Mouse (Mus musculus) spleen, postnatal 10 days (tissue): ENCODE data around the gene Klhl10.

ENCODE experiments used
- DNase-seq, 2 experiments: peaks; one replicate each; pipeline ENCODE4 v3.0.0; 2021 to 2022; ENCODE audit warnings: low spot score in 2 of 2

Gene Klhl10

GRCm38 (mm10) chr11:100457711-100458110, 16.0 kb downstream of the Klhl10 start:
- DNase-seq: no peak

DNA sequence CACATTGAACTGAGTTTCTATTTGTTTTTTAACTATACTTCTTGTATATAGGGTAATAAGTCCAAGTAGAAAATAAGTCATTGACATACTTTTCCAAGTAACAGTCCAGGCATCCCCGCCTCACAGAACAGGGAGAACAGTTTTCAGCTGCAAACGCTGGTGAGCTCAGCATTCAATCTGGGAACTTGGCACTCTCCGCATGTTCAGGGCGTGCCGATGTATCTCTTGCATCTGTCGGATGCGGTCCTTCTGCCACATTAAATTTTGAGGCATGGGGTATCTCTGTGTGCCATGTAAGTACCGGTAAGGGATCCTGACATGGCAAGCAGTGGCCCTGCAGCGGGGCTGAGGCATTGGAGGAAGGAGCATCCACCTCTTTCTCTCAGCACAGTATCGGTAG, 21.0 kb downstream of the Klhl10 start:
- DNase-seq: no peak

DNA sequence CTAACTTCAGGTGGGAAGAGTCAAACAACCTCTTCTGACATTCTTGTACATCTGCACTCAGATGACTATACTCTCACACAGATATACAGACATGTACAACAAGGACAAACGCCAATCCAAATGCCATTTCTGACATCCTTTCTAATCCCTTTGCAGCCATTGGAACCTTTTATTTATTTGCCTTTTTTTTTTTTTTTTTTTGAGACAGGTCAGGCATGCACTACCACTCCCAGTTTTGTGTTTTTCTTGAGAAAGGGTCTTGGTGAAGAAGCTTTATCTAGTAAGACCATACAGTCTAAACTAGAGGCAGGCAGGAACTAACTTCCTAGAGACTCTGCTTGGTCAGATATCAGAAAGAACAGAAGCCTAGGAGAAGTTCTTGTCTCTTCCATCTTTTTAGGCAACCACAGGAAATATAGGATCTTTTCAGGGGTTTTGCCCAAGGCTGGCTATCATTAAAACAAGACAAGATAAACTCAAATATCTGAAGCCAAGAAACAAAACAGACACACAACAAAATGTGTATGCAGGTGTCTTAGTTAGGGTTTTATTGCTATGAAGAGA, 23.6 kb downstream of the Klhl10 start:
- DNase-seq: no peak

GRCm38 (mm10) chr11:100465833-100466232, 24.1 kb downstream of the Klhl10 start:
- DNase-seq: no peak

GRCm38 (mm10) chr11:100471352-100472196, 29.9 kb downstream of the Klhl10 start:
- DNase-seq: no peak

DNA sequence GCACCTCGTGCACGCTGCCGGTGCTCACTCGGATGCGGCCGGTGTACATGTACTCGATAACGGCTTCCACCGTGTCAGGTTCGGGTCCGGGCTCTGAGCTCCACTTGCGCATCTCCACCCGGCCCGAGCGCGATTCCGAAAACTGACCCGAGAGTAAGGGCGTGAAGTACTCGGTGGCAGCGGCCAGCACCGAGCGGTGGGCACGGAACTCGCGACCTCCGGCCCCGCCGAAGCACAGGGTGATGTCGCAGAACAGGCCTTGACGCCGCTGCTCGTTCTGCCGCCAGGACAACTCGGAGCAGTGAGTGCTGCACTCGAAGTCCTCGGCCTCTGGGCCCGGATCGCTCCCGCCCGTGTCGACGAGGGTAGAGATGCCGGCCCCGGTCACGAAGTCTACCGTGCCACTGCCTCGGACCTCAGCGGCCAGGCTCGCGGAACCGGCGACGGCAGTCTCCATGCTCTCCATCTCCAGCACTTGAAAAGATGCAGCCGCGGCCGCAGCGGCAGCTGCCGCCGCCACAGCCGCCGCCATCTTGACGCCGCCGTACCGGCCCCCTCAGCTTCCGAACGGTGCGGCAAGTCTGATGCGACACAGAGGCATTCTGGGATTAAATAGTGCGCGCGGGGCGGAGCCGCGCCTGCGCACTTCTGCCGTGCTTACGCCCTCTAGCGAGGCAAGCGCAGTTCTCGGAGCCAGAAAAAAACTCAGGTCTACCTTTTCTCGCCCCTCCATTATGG, 30.6 kb downstream of the Klhl10 start, which contains the start of gene Klhl11:
Gene Klhl11, minus strand, starts transcription at position 545 of the 738 bp plus-strand sequence.
- DNase-seq: peak; percentile 88 to 91

DNA sequence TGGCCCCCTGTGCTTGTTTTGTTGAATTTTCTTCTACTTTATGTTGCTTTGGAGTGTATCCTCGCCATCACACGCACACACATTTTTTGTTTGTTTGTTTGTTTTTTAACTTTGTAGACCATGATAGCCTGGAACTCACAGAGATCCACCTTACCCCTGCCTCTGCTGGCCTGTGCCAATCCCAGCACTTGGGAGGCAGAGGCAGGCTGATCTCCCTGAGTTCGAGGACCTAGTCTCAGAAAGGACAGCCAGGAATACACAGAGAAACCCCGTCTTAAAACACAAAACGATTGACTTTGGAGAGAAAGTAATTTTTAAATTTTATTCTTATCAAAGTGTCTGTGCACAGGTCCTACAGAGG, 31.2 kb downstream of the Klhl10 start:
- no peak for DNase-seq

DNA sequence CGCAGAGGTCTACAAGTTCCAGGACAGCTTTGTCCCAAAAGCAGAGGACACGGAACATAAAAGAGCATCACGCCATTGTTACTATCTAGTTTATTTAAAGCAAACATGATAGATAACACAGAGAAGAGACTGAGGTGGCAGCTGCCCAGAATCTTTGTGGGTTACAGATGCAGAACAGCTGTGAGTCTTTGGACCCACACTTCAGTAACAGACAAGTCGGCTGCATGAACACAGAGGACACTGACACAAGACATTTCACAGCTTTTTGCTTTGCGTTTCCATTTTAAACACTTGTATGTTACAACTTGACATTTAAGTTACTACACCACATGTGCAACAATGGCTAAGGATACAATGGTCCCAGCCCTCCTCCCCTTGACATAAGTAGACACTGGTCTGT, 34.6 kb downstream of the Klhl10 start:
- no peak for DNase-seq

DNA sequence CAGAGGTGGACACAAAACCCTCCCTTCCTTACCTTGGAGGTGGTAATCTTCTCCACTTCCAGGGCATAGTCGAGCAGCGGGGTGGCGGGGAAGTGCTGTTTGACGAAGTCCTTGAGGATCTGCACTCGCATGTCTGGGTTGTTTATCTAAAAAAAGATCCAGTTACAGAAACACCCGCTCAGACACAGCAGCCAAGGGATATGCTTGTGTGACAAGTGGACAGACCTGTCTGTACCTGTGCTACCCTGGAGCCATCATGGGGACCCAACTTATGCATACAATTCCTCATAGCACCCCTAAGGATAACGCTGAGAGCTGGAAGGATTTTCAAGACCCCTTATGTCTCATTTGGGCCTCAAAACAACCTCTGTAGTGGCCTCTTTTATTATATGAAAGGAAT, 37.4 kb downstream of the Klhl10 start:
- DNase-seq: no peak

DNA sequence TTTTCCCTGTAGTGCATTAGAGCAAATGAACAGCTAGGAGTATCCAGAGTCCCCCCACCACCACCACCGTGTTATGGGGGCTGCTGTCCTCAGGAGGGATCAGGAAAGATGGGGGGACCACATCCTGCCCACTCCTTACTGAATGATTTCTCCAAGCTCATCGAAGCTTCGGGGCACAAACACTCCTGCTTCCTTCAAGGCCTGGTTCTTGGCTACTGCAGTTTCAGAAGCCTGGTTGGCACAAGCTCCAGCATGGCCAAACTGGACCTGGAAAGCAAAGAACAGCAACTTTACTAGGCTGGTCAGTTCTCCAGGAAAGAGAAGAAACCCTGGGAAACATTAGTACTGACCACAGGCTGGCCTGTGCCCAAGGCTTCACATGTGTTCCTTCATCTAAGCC, 42.7 kb downstream of the Klhl10 start:
- DNase-seq: no peak

DNA sequence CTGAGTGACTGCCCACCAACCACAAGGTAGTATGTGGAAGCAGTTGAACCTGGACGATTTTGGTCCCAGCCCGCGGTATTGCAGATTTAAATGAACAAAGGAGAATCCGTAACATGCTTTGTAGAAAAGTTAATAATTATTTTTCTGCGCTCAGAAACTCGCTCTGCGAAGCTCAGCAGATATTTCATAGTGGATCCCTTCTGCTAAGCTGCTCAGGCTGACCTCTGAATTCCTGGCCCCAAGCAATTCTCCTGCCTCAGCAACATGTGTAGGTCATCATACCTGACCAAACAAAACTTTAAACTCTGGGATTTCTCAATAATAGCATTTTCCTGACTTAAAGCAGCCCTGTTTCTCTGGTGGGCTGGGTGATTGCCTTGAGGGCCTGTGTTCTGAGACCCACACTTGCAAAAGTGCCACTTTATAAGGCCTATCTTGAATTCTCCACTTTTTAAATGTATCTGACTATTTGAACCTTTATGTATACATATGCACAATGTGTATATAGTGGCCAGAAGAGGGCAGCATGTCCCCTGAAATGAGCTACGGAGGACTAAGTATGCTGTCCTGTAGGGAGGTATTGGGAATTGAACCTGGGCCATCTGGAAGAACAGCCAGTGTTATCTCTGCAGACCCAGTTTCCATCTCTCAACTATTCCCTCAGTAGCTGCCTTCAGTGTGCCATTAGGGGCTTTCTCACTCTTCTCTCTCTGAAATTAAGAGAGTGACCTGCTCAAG, 44.3 kb downstream of the Klhl10 start:
- peak in 1 of 2 experiments; percentile 49 for DNase-seq

DNA sequence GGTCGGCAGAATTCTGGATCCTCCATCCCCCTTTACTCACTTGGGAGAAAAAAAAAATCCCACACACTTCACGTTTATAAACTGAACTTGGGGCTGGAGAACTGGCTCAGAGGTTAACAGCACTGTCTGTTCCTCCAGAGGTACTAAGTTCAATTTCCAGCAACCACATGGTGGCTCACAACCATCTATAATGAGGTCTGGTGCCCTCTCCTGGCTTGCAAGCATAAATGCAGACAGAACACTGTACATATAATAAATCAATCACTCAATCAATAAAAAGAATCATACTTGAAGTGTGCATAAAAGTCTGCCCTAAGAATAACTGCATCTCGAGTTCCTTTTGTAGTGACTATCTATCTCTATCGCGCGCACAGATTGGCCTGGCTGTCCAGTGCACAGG, 49.2 kb downstream of the Klhl10 start:
- DNase-seq: peak in 1 of 2 experiments; percentile 28

GRCm38 (mm10) chr11:100493771-100494170, 52.1 kb downstream of the Klhl10 start:
- no peak for DNase-seq

DNA sequence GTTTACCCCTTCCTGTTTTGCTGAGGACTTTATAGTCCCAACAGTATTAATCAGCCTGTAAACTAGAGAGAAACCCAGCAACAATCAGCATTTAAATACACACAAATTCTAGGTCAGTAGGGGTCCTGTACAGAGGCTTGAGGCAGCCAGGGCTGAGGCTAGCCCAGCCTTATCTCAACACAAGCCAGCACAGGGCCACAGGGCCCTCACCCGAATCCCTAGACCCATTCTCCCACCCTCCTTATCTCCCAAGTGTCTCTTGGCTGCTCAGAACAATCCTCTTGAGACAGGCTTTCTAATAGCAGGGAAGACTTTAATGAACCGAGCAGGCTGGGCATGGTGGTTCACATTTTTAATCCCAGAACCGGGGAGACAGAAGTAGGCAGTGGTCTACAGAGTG, 58.5 kb downstream of the Klhl10 start:
- no peak for DNase-seq

DNA sequence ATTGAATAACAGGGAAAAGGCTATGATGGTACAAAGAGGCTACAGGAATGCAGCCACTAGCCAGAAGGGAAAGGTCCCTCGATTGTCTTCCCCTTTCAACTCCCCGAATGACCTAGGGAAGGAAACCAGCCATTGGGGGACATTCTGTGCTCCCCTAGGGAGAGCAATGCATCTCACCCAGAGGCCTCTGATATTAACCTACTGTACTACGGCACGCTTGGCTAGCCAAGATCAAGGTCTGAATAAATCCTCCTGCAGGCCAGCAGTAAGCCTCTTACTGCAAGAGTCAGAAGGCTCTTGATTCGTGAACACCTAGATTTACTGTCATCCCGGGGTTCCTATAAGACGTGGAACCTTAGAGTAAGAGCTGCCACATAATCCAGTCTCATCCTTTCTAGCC, 58.9 kb downstream of the Klhl10 start:
- no peak for DNase-seq

DNA sequence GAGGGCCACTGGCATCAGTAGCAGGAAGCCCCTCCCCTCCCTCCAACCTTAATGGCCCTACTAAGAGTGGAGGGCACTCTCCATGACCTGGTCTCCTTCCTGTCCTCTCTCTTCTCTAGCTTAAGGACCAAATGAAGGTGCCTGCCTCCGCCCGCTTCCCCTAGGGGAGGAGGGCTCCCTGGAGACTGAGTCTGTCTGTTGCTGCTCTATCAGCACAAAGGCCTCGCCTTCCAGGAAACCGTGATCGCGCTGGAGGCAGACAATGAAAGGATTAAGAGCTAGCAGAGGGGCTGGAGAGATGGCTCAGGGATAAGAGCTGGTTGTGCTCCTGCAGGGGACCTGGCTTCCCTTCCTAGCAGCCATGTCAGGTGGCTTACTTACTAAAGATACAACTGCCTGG, 59.6 kb downstream of the Klhl10 start:
- no peak for DNase-seq

GRCm38 (mm10) chr11:100504990-100505660, 63.4 kb downstream of the Klhl10 start:
- DNase-seq: no peak

- DNase-seq: no peak
Measured at GRCm38 (mm10) chr11:100505997-100506396, 64.3 kb downstream of the Klhl10 start.
